13 mouse cellular contexts compared by ENCODE assay signal in genomic region chr9:114759886-114760285, GRCm38 (mm10).
"Had no signal": no experiment of that assay in that cellular context is flagged by ENCODE, and none has a peak within 500 bp of the region (broad histone marks: within the 10 kb centered on the region; RNA-seq: fewer than 3 reads in every experiment).

No protein-coding gene starts in this region.

- H3K9ac ChIP-seq: limb, embryonic 12.5 days; liver, embryonic 14.5 days; midbrain, embryonic 15.5 days had no signal

- H3K4me2 ChIP-seq: limb, embryonic 12.5 days; midbrain, embryonic 15.5 days had no signal

- H3K27ac ChIP-seq: layer of hippocampus, adult 2 months; limb, embryonic 12.5 days; liver, embryonic 14.5 days; midbrain, embryonic 15.5 days had no signal

- H3K36me3 ChIP-seq: midbrain, embryonic 15.5 days had no signal

- ATAC-seq: intestine, postnatal 0 days; midbrain, embryonic 15.5 days had no signal

- H3K4me3 ChIP-seq: layer of hippocampus, adult 2 months; limb, embryonic 12.5 days; midbrain, embryonic 15.5 days had no signal

- H3K9me3 ChIP-seq: limb, embryonic 12.5 days; midbrain, embryonic 15.5 days had no signal

- H3K4me1 ChIP-seq: limb, embryonic 12.5 days; midbrain, embryonic 15.5 days had no signal

- H3K27me3 ChIP-seq: limb, embryonic 12.5 days; midbrain, embryonic 15.5 days had no signal

- DNase-seq: kidney, adult 9 months; kidney, postnatal 10 days; kidney, postnatal 4 days; lung, adult 18-20 months; right cerebral cortex, adult 18-20 months; right cerebral cortex, postnatal 25 days; thymus, adult 2 months; thymus, postnatal 25 days had no signal
